Mouse (Mus musculus) lung, postnatal 0 days (tissue): Measurements from ENCODE around the gene Mettl7a2.
"Not testable (repeated sequence)": the region's sequence is repeated elsewhere in the genome, so short reads cannot be mapped to it uniquely, and the experiment has no call there.

Experiments
- CTCF ChIP-seq: IDR thresholded peaks from 2 replicates; pipeline ENCODE4 v1.5.1; 2016; ENCODE audit warnings: antibody characterized with exemption, mild to moderate bottlenecking
- EP300 ChIP-seq: IDR thresholded peaks from 2 replicates; pipeline ENCODE4 v1.6.1; 2016; ENCODE audit warnings: antibody characterized with exemption, mild to moderate bottlenecking, control low read depth

GRCm38 (mm10) chr15:100307438-100308096, 45.4 kb upstream of the Mettl7a2 start:
- TF ChIP-seq CTCF, result peak; percentile 67
- not testable (repeated sequence) for TF ChIP-seq EP300
